Mouse (Mus musculus) lung, postnatal 10 days (tissue): ENCODE measurements around the gene Olfml1.
A peak's percentile ranks its signal among the peaks of the same experiment; 100 is the strongest.

Source experiments
- DNase-seq: peaks from one replicate; pipeline ENCODE4 v3.0.0; 2021

Olfml1 gene

GRCm38 (mm10) chr7:107567261-107567671 is at the start of gene Olfml1:
Olfml1 (plus strand) TSS chr7:107567446.
- peak; percentile 62 for DNase-seq

- DNase-seq, result no peak
Observed at GRCm38 (mm10) chr7:107519256-107520025, 47.8 kb upstream of the Olfml1 start.

GRCm38 (mm10) chr7:107521411-107521810 is 45.8 kb upstream of the Olfml1 start:
- no peak for DNase-seq

GRCm38 (mm10) chr7:107526299-107526698 is 40.9 kb upstream of the Olfml1 start:
- DNase-seq, result peak; percentile 50

- DNase-seq, result no peak
Observed at GRCm38 (mm10) chr7:107528169-107528772, 39.0 kb upstream of the Olfml1 start.

- no peak for DNase-seq
Observed at GRCm38 (mm10) chr7:107529364-107529763, 37.9 kb upstream of the Olfml1 start.

- DNase-seq, result no peak
Observed at GRCm38 (mm10) chr7:107535311-107535710, 31.9 kb upstream of the Olfml1 start.

GRCm38 (mm10) chr7:107536516-107536915 is 30.7 kb upstream of the Olfml1 start:
- no peak for DNase-seq

- no peak for DNase-seq
Observed at GRCm38 (mm10) chr7:107540034-107540433, 27.2 kb upstream of the Olfml1 start.

- DNase-seq, result no peak
Observed at GRCm38 (mm10) chr7:107545011-107545410, 22.2 kb upstream of the Olfml1 start.

- DNase-seq, result no peak
Observed at GRCm38 (mm10) chr7:107547872-107548271, 19.4 kb upstream of the Olfml1 start.

GRCm38 (mm10) chr7:107553461-107553860 is 13.8 kb upstream of the Olfml1 start:
- DNase-seq, result no peak

- DNase-seq, result no peak
Observed at GRCm38 (mm10) chr7:107555906-107556305, 11.3 kb upstream of the Olfml1 start.

GRCm38 (mm10) chr7:107560675-107561074 is 6.6 kb upstream of the Olfml1 start:
- DNase-seq, result peak; percentile 19

GRCm38 (mm10) chr7:107561584-107561983 is 5.7 kb upstream of the Olfml1 start:
- no peak for DNase-seq

- DNase-seq, result no peak
Observed at GRCm38 (mm10) chr7:107563727-107564126, 3.5 kb upstream of the Olfml1 start.

- DNase-seq, result no peak
Observed at GRCm38 (mm10) chr7:107567674-107568073, 428 bp downstream of the Olfml1 start.

- no peak for DNase-seq
Observed at GRCm38 (mm10) chr7:107568971-107569370, 1.7 kb downstream of the Olfml1 start.

GRCm38 (mm10) chr7:107573856-107574255 is 6.6 kb downstream of the Olfml1 start:
- no peak for DNase-seq

- no peak for DNase-seq
Observed at GRCm38 (mm10) chr7:107574276-107574675, 7.0 kb downstream of the Olfml1 start.

- peak; percentile 15 for DNase-seq
Observed at GRCm38 (mm10) chr7:107592641-107593040, 25.4 kb downstream of the Olfml1 start.

GRCm38 (mm10) chr7:107593904-107594303 is 26.7 kb downstream of the Olfml1 start:
- peak; percentile 8 for DNase-seq

GRCm38 (mm10) chr7:107594325-107594856 is 27.1 kb downstream of the Olfml1 start:
- peak; percentile 69 for DNase-seq

- peak; percentile 96 for DNase-seq
Observed at GRCm38 (mm10) chr7:107594857-107595402, 27.7 kb downstream of the Olfml1 start, which contains the start of gene Ppfibp2. Ppfibp2 (plus strand) TSS chr7:107595207.
